Mouse (Mus musculus): ENCODE data around the gene Parva. TPM values are rescaled to one million over a fixed set of nuclear protein-coding genes. Genes with fewer than 3 reads are reported as not detected.

The Parva gene
- polyA plus RNA-seq (2015; fragmentation: Nextera tagmentation; extraction: Ambion mirVana), result 11.0 and 12.1 TPM in 2 replicates

DNA sequence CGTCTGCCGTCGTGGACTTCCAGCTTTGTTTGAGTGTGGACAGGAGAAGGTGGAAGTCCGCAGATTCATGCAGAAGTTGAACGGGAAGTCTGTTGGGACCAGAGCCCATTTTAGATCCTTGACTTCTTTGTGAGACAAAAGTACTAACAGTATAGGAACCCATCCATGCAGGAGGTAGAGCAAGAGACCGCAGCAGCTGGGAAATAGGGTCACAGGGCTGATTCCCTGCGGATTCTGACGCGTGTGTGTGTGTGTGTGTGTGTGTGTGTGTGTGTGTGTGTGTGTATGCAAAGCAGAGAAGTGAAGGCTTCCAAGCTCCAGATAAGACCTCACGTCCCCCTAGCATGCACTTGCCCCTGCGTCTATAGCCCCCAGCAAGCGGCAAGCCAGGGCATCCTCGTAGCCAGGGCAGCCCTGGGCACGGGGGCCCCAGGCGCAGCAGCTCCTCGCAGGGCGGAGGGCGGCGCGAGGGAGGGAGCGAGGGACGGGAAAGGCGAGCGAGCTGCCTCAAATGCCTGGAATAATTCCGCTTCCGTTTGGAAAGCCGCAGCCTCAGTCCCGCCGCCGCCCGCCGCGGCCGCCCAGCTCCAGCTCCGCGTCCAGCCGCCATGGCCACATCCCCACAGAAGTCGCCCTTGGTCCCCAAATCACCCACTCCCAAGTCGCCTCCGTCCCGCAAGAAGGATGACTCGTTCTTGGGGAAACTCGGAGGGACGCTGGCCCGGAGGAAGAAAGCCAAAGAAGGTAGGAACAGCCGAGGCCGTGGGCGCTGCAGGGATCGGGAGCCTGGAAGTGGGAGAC is at the start of gene Parva:
Parva (plus strand) TSS at position 149 of the 801 bp plus-strand sequence.
- no peak for DNase-seq (ENCODE audit: low spot score)

GRCm38 (mm10) chr7:112378056-112378455 is 49.2 kb upstream of the Parva start:
- no peak for DNase-seq (ENCODE audit: low spot score)

GRCm38 (mm10) chr7:112378476-112378875 is 48.8 kb upstream of the Parva start:
- no peak for DNase-seq (ENCODE audit: low spot score)

DNA sequence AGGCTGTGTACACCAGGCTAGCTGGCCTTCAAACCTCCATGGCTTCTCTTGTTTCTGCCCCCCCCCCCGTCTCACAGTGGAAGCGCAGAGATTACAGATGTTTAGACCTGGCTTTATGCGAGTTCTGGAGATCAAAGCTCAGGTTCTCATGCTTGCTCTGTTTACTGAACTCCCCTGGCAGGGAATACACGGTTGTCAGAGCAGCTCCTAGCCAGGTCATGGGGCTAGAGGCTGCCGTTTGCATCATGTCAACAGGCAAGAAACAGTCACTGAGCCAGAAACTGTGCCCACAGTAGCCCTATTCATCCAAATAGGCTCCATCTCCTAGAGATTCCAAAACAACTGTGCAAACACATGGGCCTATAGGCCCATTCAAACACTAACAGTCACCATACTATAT is 40.8 kb upstream of the Parva start:
- DNase-seq (ENCODE audit: low spot score), result no peak

DNA sequence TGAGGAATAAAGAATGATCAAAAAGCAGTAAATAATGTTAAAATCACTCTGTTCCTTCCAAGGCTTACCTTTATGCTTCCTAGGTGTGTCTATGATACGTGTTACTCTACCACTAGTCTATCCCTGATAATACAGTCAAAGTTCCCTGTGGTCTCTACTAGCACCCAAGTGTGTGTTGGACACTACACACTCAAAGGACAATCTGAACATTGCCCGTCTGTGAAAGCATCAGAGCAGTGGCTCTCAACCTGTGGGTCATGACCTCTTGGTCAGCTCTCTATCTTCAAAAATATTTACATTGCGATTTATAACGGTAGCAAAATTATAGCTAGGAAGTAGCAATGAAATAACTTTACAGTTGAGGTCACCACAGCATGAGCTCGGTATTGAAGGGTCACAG is 39.4 kb upstream of the Parva start:
- no peak for DNase-seq (ENCODE audit: low spot score)

DNA sequence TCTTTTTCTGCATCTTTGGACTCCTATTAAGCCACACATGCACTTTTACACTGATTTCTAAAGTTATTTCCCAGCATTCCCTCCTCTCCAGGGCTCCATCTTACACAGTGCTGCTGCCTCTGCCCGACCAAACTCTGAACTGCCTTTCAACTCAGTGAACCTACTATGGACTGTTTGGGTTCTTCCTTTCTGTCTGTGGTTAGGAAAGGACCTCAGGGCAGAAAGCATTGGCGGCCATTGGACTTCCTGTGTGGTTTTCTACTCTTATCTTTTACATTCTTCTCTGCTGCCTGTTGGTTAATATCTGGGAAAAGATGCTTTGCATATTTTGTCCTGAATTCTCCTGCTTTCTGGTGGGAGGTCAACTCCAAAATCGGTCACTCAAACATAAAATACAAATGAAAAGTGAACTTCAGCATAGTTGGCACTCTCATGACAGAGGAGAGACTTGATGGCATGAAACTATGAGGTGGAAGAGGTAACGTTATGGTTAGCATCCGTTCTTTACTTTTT is 38.9 kb upstream of the Parva start:
- DNase-seq (ENCODE audit: low spot score), result no peak

DNA sequence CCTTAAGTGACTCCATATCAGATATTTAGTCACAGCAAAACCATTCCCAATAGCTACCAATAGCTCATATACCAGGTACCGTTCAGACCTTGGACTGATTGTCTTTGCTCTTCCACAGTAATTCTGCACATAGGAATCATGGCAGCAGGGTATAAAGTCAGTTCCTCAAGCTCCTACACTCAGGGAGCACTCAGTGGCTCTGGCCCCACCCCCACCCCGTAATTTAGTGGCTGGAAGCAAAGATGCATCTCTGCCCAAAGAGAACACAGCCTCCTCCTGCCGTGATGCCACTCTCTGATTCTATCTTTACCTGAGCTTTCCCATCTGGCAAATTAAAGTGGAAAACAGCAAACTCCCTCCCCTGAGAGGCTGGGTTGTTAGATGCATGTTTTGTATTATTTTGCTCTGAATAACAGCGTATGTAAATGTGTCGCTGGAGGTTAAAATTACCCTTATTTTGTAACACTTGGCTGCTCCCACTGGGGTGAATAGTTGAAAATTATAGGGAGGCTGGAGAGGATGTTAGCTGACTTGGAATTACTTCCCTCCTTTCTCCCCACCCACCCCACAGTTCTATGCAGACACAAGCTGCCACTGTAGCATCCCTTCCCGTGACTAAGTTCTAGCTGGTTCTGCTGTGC is 37.6 kb upstream of the Parva start:
- no peak for DNase-seq (ENCODE audit: low spot score)

GRCm38 (mm10) chr7:112390252-112390936 is 36.9 kb upstream of the Parva start:
- DNase-seq (ENCODE audit: low spot score), result no peak

DNA sequence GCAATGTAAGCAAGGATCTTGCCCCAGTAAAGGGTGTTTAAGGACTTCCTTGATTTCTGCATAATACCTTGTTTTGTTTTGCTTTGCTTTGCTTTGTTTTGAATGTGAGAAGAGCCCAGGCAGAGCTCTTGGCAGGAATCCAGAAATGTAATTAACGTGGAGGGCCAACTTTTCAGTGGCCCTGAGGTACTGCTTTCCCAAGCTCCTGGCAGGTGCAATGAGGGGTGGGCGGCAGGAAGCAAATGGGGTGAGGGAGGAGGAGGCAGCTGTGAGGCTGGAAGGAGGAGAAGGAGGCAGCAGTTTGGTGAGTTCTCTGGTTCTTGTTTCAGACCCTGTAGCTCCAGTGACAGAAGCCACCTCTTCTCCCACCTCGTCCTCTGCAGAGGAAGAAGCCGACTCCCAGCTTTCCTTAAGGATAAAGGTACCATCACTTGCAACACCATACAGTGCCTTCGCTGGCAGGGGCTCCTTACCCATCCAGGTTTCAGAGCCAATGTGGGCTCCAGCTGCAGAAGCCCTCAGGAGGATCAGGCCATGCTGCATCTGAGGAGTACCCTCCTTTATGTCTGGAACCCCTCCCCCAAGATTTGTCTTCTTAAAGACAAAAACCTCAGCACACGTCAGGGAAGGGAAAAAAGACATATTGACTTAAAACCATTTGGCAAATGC is 36.2 kb upstream of the Parva start:
- no peak for DNase-seq (ENCODE audit: low spot score)

- DNase-seq (ENCODE audit: low spot score), result no peak
Measured at GRCm38 (mm10) chr7:112397786-112398185, 29.5 kb upstream of the Parva start.

DNA sequence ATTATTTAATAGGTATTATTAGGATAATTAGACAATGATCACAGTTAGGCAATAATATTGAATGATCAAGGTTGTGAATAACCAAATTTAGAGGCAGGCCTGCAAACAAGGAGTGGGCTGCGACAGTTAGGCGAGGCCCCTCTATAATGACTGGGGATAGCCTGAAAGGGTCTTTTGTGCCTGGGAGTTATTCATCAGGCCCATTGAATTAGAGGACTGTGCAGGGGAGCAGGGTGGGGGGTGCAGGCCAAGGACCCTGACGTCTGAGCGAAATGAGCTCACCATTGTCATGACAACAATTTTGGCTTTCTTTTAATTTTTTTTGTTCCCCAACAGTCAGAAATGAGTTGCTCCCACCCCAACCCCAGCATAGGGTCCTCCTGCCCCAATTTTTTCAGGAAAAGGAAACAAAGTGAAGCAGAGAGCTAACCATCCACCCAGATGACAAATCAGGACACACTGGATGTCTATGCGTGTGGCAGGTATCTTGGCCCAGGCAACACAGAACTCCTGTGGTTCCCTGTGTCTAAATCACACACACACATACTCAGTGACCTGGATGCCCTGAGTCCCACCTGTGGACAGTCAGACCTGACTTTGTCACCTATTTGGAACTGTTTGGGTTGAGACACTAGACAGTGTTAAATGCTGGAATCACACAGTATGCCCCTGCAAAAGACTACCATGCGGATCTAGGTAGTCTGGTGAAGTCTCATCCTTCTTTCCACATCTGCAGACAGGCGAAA is 27.7 kb upstream of the Parva start:
- no peak for DNase-seq (ENCODE audit: low spot score)

GRCm38 (mm10) chr7:112400175-112400574 is 27.1 kb upstream of the Parva start:
- peak; percentile 65 for DNase-seq (ENCODE audit: low spot score)

DNA sequence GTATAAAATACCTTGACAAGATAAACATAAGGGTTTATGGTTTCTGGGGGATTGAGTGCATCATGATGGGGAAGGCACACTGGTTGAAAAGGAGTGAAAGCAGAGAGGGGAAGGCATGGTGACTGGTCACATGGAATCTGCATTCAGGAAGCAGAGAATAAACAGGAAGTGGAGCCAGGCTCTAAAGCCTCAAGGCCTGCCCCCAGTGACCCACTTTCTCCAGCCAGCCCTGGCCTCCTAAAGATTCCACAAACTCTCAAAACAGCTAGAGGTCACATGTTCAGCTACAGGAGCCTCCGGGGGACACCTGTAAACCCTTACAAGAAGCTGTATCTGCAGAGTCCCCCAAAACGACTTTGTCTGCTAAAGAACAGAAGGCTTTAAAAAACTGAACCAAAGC is 22.2 kb upstream of the Parva start:
- peak; percentile 5 for DNase-seq (ENCODE audit: low spot score)

- DNase-seq (ENCODE audit: low spot score), result no peak
Measured at GRCm38 (mm10) chr7:112405578-112405977, 21.7 kb upstream of the Parva start.

DNA sequence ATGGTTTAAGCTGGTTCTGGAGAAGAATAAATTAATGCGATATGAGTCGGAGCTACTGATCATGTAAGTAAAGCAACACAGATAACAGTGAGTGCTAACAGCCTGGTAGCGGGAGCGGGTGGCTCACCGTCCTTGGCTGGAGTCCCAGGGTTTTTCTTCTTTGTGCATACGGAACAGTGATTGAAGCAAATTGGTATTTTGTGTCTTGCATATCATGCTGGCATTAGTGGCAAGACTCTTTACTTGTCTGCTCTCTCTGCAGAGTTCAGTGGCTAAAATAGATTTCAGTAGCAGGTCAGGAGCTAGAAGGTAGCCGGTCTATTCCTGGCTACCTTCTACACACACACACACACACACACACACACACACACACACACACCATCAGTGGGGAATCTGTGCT is 19.7 kb upstream of the Parva start:
- no peak for DNase-seq (ENCODE audit: low spot score)

DNA sequence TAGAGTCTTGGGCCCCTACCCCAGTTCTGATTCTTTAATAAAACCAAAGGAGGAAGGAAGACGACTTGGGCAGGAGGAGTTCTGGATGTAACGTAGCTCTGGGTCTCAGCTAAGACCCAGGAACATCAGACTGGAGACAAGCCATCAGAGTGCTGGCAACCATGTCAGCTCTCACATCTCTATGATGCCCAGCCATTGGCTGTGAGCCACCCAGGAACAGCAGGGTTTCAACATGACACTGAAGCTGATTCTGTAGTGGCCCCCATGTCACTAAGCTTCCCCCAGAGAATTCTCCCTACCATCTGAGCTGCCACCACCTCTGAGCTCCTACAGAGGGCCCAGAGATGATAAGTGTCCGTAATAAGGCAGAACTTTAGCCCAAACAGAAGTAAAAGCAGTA is 17.3 kb upstream of the Parva start:
- DNase-seq (ENCODE audit: low spot score), result no peak

- DNase-seq (ENCODE audit: low spot score), result no peak
Measured at GRCm38 (mm10) chr7:112413286-112413685, 14.0 kb upstream of the Parva start.

DNA sequence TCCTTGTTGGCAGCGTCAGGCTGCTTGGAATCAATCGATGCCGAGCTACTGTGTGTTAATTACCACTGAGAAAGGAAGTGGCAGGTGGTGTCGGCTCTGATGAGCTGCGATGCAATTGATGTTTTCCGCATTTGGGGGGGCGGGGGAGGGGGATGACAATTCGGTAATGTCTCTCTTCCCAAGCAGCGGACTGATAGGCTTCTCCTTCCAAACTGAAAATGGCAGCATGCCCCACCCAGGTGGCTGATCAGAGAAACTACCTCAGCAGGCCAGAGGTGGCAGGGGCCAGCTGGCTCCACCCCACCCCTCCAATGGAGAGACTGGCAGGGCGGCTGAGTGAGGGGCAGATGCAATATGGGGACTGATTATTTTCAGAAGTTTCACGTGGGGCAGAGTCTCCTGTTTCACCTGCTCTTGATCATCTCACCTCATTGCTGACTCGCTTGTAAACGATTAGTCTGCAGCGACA is 11.2 kb upstream of the Parva start:
- DNase-seq (ENCODE audit: low spot score), result peak; percentile 29

- DNase-seq (ENCODE audit: low spot score), result no peak
Measured at GRCm38 (mm10) chr7:112416730-112417513, 10.4 kb upstream of the Parva start.

DNA sequence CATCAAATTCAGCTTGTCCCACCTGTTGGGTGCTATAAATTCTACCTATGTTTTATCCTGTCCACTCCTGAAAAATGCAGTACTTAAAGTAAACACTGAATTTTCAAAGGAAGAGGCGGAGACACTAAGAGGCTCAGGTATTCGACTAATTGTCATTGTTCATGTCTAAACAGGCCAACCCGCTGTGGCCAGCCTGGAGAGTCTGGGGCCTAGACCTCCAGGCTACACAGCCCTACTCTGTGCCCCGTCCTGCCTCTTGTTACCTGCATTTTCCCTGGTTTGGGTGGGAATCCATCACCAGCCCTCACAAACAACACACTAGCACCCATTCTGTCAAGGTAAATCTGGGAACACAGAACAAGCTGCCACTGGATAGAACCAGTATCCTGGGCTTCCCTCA is 9.7 kb upstream of the Parva start:
- DNase-seq (ENCODE audit: low spot score), result no peak
